17 mouse cellular contexts compared by ENCODE assay signal in the genomic region with DNA sequence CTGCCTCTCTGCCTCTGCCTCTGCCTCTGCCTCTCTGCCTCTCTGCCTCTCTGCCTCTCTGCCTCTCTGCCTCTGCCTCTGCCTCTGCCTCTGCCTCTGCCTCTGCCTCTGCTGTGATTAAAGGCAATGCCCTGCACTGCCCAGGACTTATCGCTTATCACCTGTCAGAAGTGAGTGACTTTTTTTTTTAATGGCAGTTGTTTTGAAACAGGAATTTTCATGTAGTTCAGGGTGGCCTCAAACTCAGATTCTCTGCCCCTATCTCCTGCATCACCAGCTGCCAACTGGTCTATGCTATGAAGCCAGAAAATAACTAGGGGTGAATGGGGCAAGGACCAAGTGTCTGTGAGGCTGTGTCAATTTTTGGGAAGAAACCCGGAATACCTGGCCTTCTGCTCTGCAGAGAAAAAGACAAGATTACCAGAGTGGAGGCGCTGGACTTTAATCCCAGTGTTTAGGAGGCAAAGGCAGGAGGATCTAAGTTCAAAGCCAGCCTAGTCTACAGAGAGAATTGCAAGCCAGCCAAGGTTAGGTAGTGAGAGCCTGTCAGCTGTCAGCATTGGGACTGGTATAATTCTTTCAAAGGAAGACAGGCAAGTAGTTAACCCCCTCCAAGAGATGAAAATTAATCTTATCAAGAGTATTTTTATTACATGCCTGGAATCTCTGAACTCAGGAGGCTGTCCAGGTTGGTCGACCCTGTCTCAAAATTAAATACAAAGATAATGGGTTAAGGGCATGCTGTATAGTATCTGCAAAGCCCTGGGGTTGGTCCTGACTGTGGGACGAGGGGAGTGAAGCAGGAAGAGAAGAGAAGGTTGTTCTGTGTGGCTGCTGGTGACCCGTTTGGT. TPM values are rescaled to one million over a fixed set of nuclear protein-coding genes. Genes with fewer than 3 reads are reported as not detected.
DNase-seq lines count a peak whose midpoint lies in the region; ATAC-seq lines count a peak whose summit lies in the region.
"Had no signal": no experiment of that assay in that cellular context is flagged by ENCODE, and none has a peak within 500 bp of the region (broad histone marks: within the 10 kb centered on the region; RNA-seq: fewer than 3 reads in every experiment).

No protein-coding gene starts in this region.

- DNase-seq in heart, embryonic 10.5 days (ENCODE audit: low spot score), result peak; percentile 52
- peak; percentile 5 for DNase-seq in thymus, postnatal 0 days (ENCODE audit: low spot score)
- no peak for DNase-seq in thymus, postnatal 4 days
- no peak for DNase-seq in left cerebral cortex, postnatal 14 days (ENCODE audit: low spot score in 2 of 2)
- DNase-seq in embryo, embryonic 10 days (ENCODE audit: low spot score), result no peak

- H3K27ac ChIP-seq in heart, embryonic 10.5 days, result no peak overlapping the region
- no peak overlapping the region for H3K27ac ChIP-seq in heart, embryonic 12.5 days (ENCODE audit: poor library complexity, severe bottlenecking)
- peak overlapping the region; percentile 70 for H3K27ac ChIP-seq in liver, embryonic 12.5 days
- H3K27ac ChIP-seq: hindbrain, embryonic 10.5 days; kidney, postnatal 0 days; macrophage; neural tube, embryonic 13.5 days had no signal

- 0 out of 2 replicates have a peak, but pooled peaks cover 3% of the 10 kb centered on the region for H3K36me3 ChIP-seq in heart, embryonic 10.5 days
- no peaks in the 10 kb centered on the region for H3K36me3 ChIP-seq in heart, embryonic 12.5 days
- H3K36me3 ChIP-seq in liver, embryonic 12.5 days, result peaks cover 12% of the 10 kb centered on the region
- H3K36me3 ChIP-seq: hindbrain, embryonic 10.5 days; neural tube, embryonic 13.5 days had no signal

- no peak for ATAC-seq in heart, embryonic 12.5 days (ENCODE audit: insufficient number of reproducible peaks, low FRiP score)
- no peak for ATAC-seq in liver, embryonic 12.5 days
- ATAC-seq: CD4-positive, CD25-positive, alpha-beta regulatory T cell, adult 4 months; inflammation-experienced regulatory T-cells, adult 6 months had no signal

- H3K4me1 ChIP-seq in heart, embryonic 10.5 days, result peaks cover 47% of the 10 kb centered on the region
- peaks cover 36% of the 10 kb centered on the region for H3K4me1 ChIP-seq in heart, embryonic 12.5 days (replicated peaks)
- peaks cover 84% of the 10 kb centered on the region for H3K4me1 ChIP-seq in liver, embryonic 12.5 days

- no peak overlapping the region for H3K9ac ChIP-seq in heart, embryonic 12.5 days
- peak overlapping the region; percentile 93 for H3K9ac ChIP-seq in liver, embryonic 12.5 days
- H3K9ac ChIP-seq: lung, embryonic 14.5 days; neural tube, embryonic 13.5 days had no signal

- H3K4me2 ChIP-seq in heart, embryonic 12.5 days, result no peak overlapping the region
- peak overlapping the region; percentile 96 for H3K4me2 ChIP-seq in liver, embryonic 12.5 days
- H3K4me2 ChIP-seq: lung, embryonic 14.5 days; neural tube, embryonic 13.5 days had no signal

- H3K27me3 ChIP-seq in heart, embryonic 10.5 days (ENCODE audit: insufficient read depth, poor library complexity, severe bottlenecking), result peaks cover 75% of the 10 kb centered on the region
- H3K27me3 ChIP-seq in heart, embryonic 12.5 days (replicated peaks), result peaks cover 49% of the 10 kb centered on the region
- H3K27me3 ChIP-seq in liver, embryonic 12.5 days (replicated peaks), result peaks cover 67% of the 10 kb centered on the region

- no peak overlapping the region for H3K4me3 ChIP-seq in heart, embryonic 10.5 days
- no peak overlapping the region for H3K4me3 ChIP-seq in heart, embryonic 12.5 days
- H3K4me3 ChIP-seq in liver, embryonic 12.5 days, result peak overlapping the region; percentile 74
- H3K4me3 ChIP-seq: hindbrain, embryonic 10.5 days; neural tube, embryonic 13.5 days had no signal

- 49% methylated on average over 6 of the region's 6 CpGs for WGBS in heart, embryonic 10.5 days
- 52% methylated on average over 6 of the region's 6 CpGs for WGBS in heart, embryonic 12.5 days
- 39% methylated on average over 6 of the region's 6 CpGs for WGBS in liver, embryonic 12.5 days (ENCODE audit: insufficient replicate concordance)

- intact Hi-C loops in left cerebral cortex, postnatal 14 days (cut with DNase I), result no loop called here

- H3K9me3 ChIP-seq in heart, embryonic 10.5 days, result no peaks in the 10 kb centered on the region
- no peaks in the 10 kb centered on the region for H3K9me3 ChIP-seq in heart, embryonic 12.5 days (replicated peaks)
- H3K9me3 ChIP-seq in liver, embryonic 12.5 days (replicated peaks), result no peaks in the 10 kb centered on the region
- H3K9me3 ChIP-seq: hindbrain, embryonic 10.5 days; neural tube, embryonic 13.5 days had no signal

RNA-seq across cellular contexts. Expression of gene Phospho1, which starts 2.2 kb away (rescaled TPM):
- 0.31 and 0.42 TPM in 2 replicates for polyA plus RNA-seq in heart, embryonic 10.5 days (2016; fragmentation: Nextera tagmentation; extraction: Ambion mirVana)
- 0.65 and 0.66 TPM in 2 replicates for polyA plus RNA-seq in heart, embryonic 12.5 days (2016; fragmentation: Nextera tagmentation; extraction: Ambion mirVana)
- polyA plus RNA-seq in thymus, postnatal 0 days (2015; fragmentation: Nextera tagmentation; extraction: Ambion mirVana), result 0.36 and 0.46 TPM in 2 replicates
- polyA plus RNA-seq in liver, embryonic 12.5 days (2016; fragmentation: Nextera tagmentation; extraction: Ambion mirVana), result 2.7 and 3.4 TPM in 2 replicates
- total RNA-seq in left cerebral cortex, postnatal 14 days (2021), result 10 to 100 TPM; 34.7 to 35.2 TPM
- polyA plus RNA-seq: CD4-positive, CD25-positive, alpha-beta regulatory T cell, adult 4 months; embryonic facial prominence, embryonic 11.5 days; forebrain, embryonic 11.5 days; inflammation-experienced regulatory T-cells, adult 6 months; kidney, postnatal 0 days; lung, embryonic 14.5 days; midbrain, postnatal 0 days; neural tube, embryonic 13.5 days had no signal

RNA-seq across cellular contexts. Expression of gene Gngt2, which starts 10.5 kb away (rescaled TPM):
- 43.2 and 60.8 TPM in 2 replicates for polyA plus RNA-seq in heart, embryonic 10.5 days (2016; fragmentation: Nextera tagmentation; extraction: Ambion mirVana)
- 39.1 and 39.2 TPM in 2 replicates for polyA plus RNA-seq in heart, embryonic 12.5 days (2016; fragmentation: Nextera tagmentation; extraction: Ambion mirVana)
- polyA plus RNA-seq in thymus, postnatal 0 days (2015; fragmentation: Nextera tagmentation; extraction: Ambion mirVana), result 92.9 and 111 TPM in 2 replicates
- 15.8 and 16.7 TPM in 2 replicates for polyA plus RNA-seq in liver, embryonic 12.5 days (2016; fragmentation: Nextera tagmentation; extraction: Ambion mirVana)
- 1 to 10 TPM; 2.5 to 3.2 TPM for total RNA-seq in left cerebral cortex, postnatal 14 days (2021)

RNA-seq across cellular contexts. Expression of gene Abi3, which starts 15.7 kb away (rescaled TPM):
- polyA plus RNA-seq in heart, embryonic 10.5 days (2016; fragmentation: Nextera tagmentation; extraction: Ambion mirVana), result 26.6 and 32.4 TPM in 2 replicates
- 22.3 and 26.0 TPM in 2 replicates for polyA plus RNA-seq in heart, embryonic 12.5 days (2016; fragmentation: Nextera tagmentation; extraction: Ambion mirVana)
- 181 and 185 TPM in 2 replicates for polyA plus RNA-seq in thymus, postnatal 0 days (2015; fragmentation: Nextera tagmentation; extraction: Ambion mirVana)
- 7.3 and 7.6 TPM in 2 replicates for polyA plus RNA-seq in liver, embryonic 12.5 days (2016; fragmentation: Nextera tagmentation; extraction: Ambion mirVana)
- 1 to 10 TPM; 4.8 to 6.3 TPM for total RNA-seq in left cerebral cortex, postnatal 14 days (2021)

Comparison
In these comparisons a context has a peak if more than half of its experiments do, and no peak if none do; other contexts are left out.
1. DNase-seq: peak in heart, embryonic 10.5 days (single experiment) and thymus, postnatal 0 days (single experiment); none in thymus, postnatal 4 days (single experiment), left cerebral cortex, postnatal 14 days (0 of 2) and embryo, embryonic 10 days (single experiment).